Mouse (Mus musculus): ENCODE data around the gene Cox5a.

Cox5a gene

GRCm38 (mm10) chr9:57525516-57525915 is 4.4 kb downstream of the Cox5a start:
- peak; percentile 69 for DNase-seq (ENCODE audit: low read depth, low spot score)

GRCm38 (mm10) chr9:57526435-57526834 is 5.4 kb downstream of the Cox5a start:
- no peak for DNase-seq (ENCODE audit: low read depth, low spot score)

- no peak for DNase-seq (ENCODE audit: low read depth, low spot score)
Measured at GRCm38 (mm10) chr9:57531946-57532345, 10.9 kb downstream of the Cox5a start.

GRCm38 (mm10) chr9:57536362-57536761 is 15.3 kb downstream of the Cox5a start:
- no peak for DNase-seq (ENCODE audit: low read depth, low spot score)

- peak; percentile 95 for DNase-seq (ENCODE audit: low read depth, low spot score)
Measured at GRCm38 (mm10) chr9:57537044-57537727, 16.1 kb downstream of the Cox5a start, which contains the start of gene Fam219b. Fam219b (plus strand) TSS chr9:57537528.

GRCm38 (mm10) chr9:57537728-57538181 is 16.7 kb downstream of the Cox5a start:
- peak; percentile 58 for DNase-seq (ENCODE audit: low read depth, low spot score)

GRCm38 (mm10) chr9:57539550-57539949 is 18.5 kb downstream of the Cox5a start:
- DNase-seq (ENCODE audit: low read depth, low spot score): no peak

- DNase-seq (ENCODE audit: low read depth, low spot score): peak; percentile 72
Measured at GRCm38 (mm10) chr9:57541312-57541711, 20.2 kb downstream of the Cox5a start.

- DNase-seq (ENCODE audit: low read depth, low spot score): peak; percentile 57
Measured at GRCm38 (mm10) chr9:57543951-57544350, 22.9 kb downstream of the Cox5a start.

GRCm38 (mm10) chr9:57547287-57547686 is 26.2 kb downstream of the Cox5a start:
- DNase-seq (ENCODE audit: low read depth, low spot score): peak; percentile 55

- DNase-seq (ENCODE audit: low read depth, low spot score): no peak
Measured at GRCm38 (mm10) chr9:57547869-57548268, 26.8 kb downstream of the Cox5a start.

- no peak for DNase-seq (ENCODE audit: low read depth, low spot score)
Measured at GRCm38 (mm10) chr9:57549186-57549585, 28.1 kb downstream of the Cox5a start.

GRCm38 (mm10) chr9:57550126-57550862 is 29.2 kb downstream of the Cox5a start:
- DNase-seq (ENCODE audit: low read depth, low spot score): no peak

- peak; percentile 91 for DNase-seq (ENCODE audit: low read depth, low spot score)
Measured at GRCm38 (mm10) chr9:57552139-57552887, 31.2 kb downstream of the Cox5a start, which contains the start of gene Mpi. Mpi (minus strand) TSS chr9:57552763.

GRCm38 (mm10) chr9:57553119-57553518 is 32.0 kb downstream of the Cox5a start:
- no peak for DNase-seq (ENCODE audit: low read depth, low spot score)

GRCm38 (mm10) chr9:57554753-57555152 is 33.7 kb downstream of the Cox5a start:
- DNase-seq (ENCODE audit: low read depth, low spot score): no peak

- no peak for DNase-seq (ENCODE audit: low read depth, low spot score)
Measured at GRCm38 (mm10) chr9:57557215-57557614, 36.1 kb downstream of the Cox5a start.

- no peak for DNase-seq (ENCODE audit: low read depth, low spot score)
Measured at GRCm38 (mm10) chr9:57558625-57559024, 37.6 kb downstream of the Cox5a start.

GRCm38 (mm10) chr9:57559568-57559967 is 38.5 kb downstream of the Cox5a start:
- no peak for DNase-seq (ENCODE audit: low read depth, low spot score)

- DNase-seq (ENCODE audit: low read depth, low spot score): peak; percentile 52
Measured at GRCm38 (mm10) chr9:57560263-57560662, 39.2 kb downstream of the Cox5a start.

- peak; percentile 97 for DNase-seq (ENCODE audit: low read depth, low spot score)
Measured at GRCm38 (mm10) chr9:57560861-57561710, 40.0 kb downstream of the Cox5a start, which contains the start of gene Scamp2. Scamp2 (plus strand) TSS chr9:57560943.
